Mouse (Mus musculus) hindbrain, embryonic 16.5 days (tissue): ENCODE measurements around the gene Dgkk. TPM values are rescaled to one million over a fixed set of nuclear protein-coding genes. Genes with fewer than 3 reads are reported as not detected.
"Not testable (repeated sequence)": the region's sequence is repeated elsewhere in the genome, so short reads cannot be mapped to it uniquely, and the experiment has no call there.

Source experiments
- ATAC-seq: fragments of 200-750 bp; cut with Nextera tagmentation; 2 replicates; pipeline ENCODE4 v1.8.0; 2017; ENCODE audit warnings: moderate TSS enrichment, moderate library complexity
- H3K27ac ChIP-seq: fragments of 300-500 bp; sonication (generic); 2 replicates; pipeline ENCODE4 v1.5.1; 2014; ENCODE audit warnings: low read depth, mild to moderate bottlenecking, control low read depth, low read length, moderate library complexity
- H3K27me3 ChIP-seq: fragments of 300-500 bp; sonication (generic); replicated peaks from 2 replicates; pipeline ENCODE4 v1.6.1; 2014; ENCODE audit warnings: low read length; ENCODE audit not compliant: control insufficient read depth, insufficient read depth
- H3K36me3 ChIP-seq: fragments of 300-500 bp; sonication (generic); 2 replicates; pipeline ENCODE4 v1.6.1; 2014; ENCODE audit warnings: mild to moderate bottlenecking, low read length, moderate library complexity, mixed read lengths; ENCODE audit not compliant: control insufficient read depth, insufficient read depth
- H3K4me1 ChIP-seq: fragments of 300-500 bp; sonication (generic); 2 replicates; pipeline ENCODE4 v1.6.1; 2014; ENCODE audit warnings: low read depth, low read length; ENCODE audit not compliant: control insufficient read depth, insufficient read depth
- H3K4me2 ChIP-seq: fragments of 300-500 bp; sonication (generic); 2 replicates; pipeline ENCODE4 v1.6.1; 2014; ENCODE audit warnings: mild to moderate bottlenecking, low read length, control low read depth, moderate library complexity
- H3K4me3 ChIP-seq: fragments of 300-500 bp; sonication (generic); 2 replicates; pipeline ENCODE4 v1.5.1; 2014; ENCODE audit warnings: mild to moderate bottlenecking, low read length, control low read depth, moderate library complexity
- H3K9ac ChIP-seq: fragments of 300-500 bp; sonication (generic); 2 replicates; pipeline ENCODE4 v1.6.1; 2014; ENCODE audit warnings: low read depth, mild to moderate bottlenecking, control low read depth, low read length, moderate library complexity
- H3K9me3 ChIP-seq: fragments of 300-500 bp; sonication (generic); 2 replicates; pipeline ENCODE4 v1.6.1; 2014; ENCODE audit warnings: mild to moderate bottlenecking, low read length, moderate library complexity; ENCODE audit not compliant: control insufficient read depth
- WGBS: fragments of 180-500 bp; shearing (Covaris S2); extraction: QIAGEN DNeasy Blood & Tissue Kit; methylation state at CpG from one replicate; pipeline ENCODE4 v1.1.7; 2014; 5-methylcytosine and 5-hydroxymethylcytosine counted together
- polyA plus RNA-seq: library from polyadenylated mRNA; unstranded; fragments of >200 nt; fragmentation: Nextera tagmentation; extraction: Ambion mirVana; gene quantifications from 2 replicates; pipeline ENCODE4 v1.2.1, GENCODE M21; 2015

Dgkk gene
- polyA plus RNA-seq, result 3.2 and 3.6 TPM in 2 replicates

- not testable (repeated sequence) for H3K9me3 ChIP-seq, H3K36me3 ChIP-seq, H3K27me3 ChIP-seq, ATAC-seq, H3K27ac ChIP-seq, H3K4me1 ChIP-seq, H3K9ac ChIP-seq
- Histone ChIP-seq H3K4me3 (peak within 1 kb of the TSS; percentile 47), H3K4me2 (peak within 1 kb of the TSS; percentile 65)
- 17% methylated on average over 15 of the region's 30 CpGs for WGBS
Measured at GRCm38 (mm10) chrX:6779006-6779405, at the start of gene Dgkk. TSS of gene Dgkk (plus strand) at chrX:6779306.

- no peak overlapping the region for H3K4me3 ChIP-seq
- no peaks in the 10 kb centered on the region for H3K4me1 ChIP-seq
- WGBS, result 34% methylated on average over 3 of the region's 3 CpGs
- no peaks in the 10 kb centered on the region for H3K36me3 ChIP-seq
- H3K9ac ChIP-seq, result no peak overlapping the region
- no peak overlapping the region for H3K4me2 ChIP-seq
- ATAC-seq, result no peak
- H3K27me3 ChIP-seq, result no peaks in the 10 kb centered on the region
- no peak overlapping the region for H3K27ac ChIP-seq
- H3K9me3 ChIP-seq, result no peaks in the 10 kb centered on the region
Measured at GRCm38 (mm10) chrX:6733998-6734397, 45.1 kb upstream of the Dgkk start.

- H3K9me3 ChIP-seq, result no peaks in the 10 kb centered on the region
- H3K4me3 ChIP-seq, result no peak overlapping the region
- H3K36me3 ChIP-seq, result no peaks in the 10 kb centered on the region
- H3K27ac ChIP-seq, result no peak overlapping the region
- no peak for ATAC-seq
- WGBS, result 67% methylated on average over 1 of the region's 1 CpGs
- no peaks in the 10 kb centered on the region for H3K4me1 ChIP-seq
- H3K4me2 ChIP-seq, result no peak overlapping the region
- H3K27me3 ChIP-seq, result no peaks in the 10 kb centered on the region
- H3K9ac ChIP-seq, result no peak overlapping the region
Measured at GRCm38 (mm10) chrX:6750714-6751113, 28.4 kb upstream of the Dgkk start.

- WGBS, result 21% methylated on average over 6 of the region's 6 CpGs
- no peaks in the 10 kb centered on the region for H3K27me3 ChIP-seq
- no peak overlapping the region for H3K4me2 ChIP-seq
- no peak overlapping the region for H3K4me3 ChIP-seq
- peak; percentile 60 for ATAC-seq
- no peaks in the 10 kb centered on the region for H3K9me3 ChIP-seq
- no peaks in the 10 kb centered on the region for H3K4me1 ChIP-seq
- no peaks in the 10 kb centered on the region for H3K36me3 ChIP-seq
- H3K27ac ChIP-seq, result no peak overlapping the region
- no peak overlapping the region for H3K9ac ChIP-seq
Measured at GRCm38 (mm10) chrX:6751549-6752047, 27.5 kb upstream of the Dgkk start.

GRCm38 (mm10) chrX:6777489-6778249, 1.4 kb upstream of the Dgkk start:
- H3K36me3 ChIP-seq, result no peaks in the 10 kb centered on the region
- peak; percentile 67 for ATAC-seq
- H3K27ac ChIP-seq, result no peak overlapping the region
- no peaks in the 10 kb centered on the region for H3K9me3 ChIP-seq
- H3K4me3 ChIP-seq, result peak overlapping the region; percentile 47
- H3K4me2 ChIP-seq, result peak overlapping the region; percentile 65
- H3K9ac ChIP-seq, result no peak overlapping the region
- no peaks in the 10 kb centered on the region; the same call in 1 of the 2 replicates for H3K4me1 ChIP-seq
- WGBS, result 12% methylated on average over 13 of the region's 13 CpGs
- 0 out of 2 replicates have a peak, but pooled peaks cover 2% of the 10 kb centered on the region for H3K27me3 ChIP-seq

- no peaks in the 10 kb centered on the region for H3K36me3 ChIP-seq
- peak overlapping the region; percentile 65 for H3K4me2 ChIP-seq
- no peak overlapping the region for H3K27ac ChIP-seq
- H3K4me1 ChIP-seq, result no peaks in the 10 kb centered on the region; the same call in 1 of the 2 replicates
- H3K9ac ChIP-seq, result no peak overlapping the region
- H3K4me3 ChIP-seq, result peak overlapping the region; percentile 47
- H3K9me3 ChIP-seq, result no peaks in the 10 kb centered on the region
- 0 out of 2 replicates have a peak, but pooled peaks cover 2% of the 10 kb centered on the region for H3K27me3 ChIP-seq
- WGBS, result 18% methylated on average over 24 of the region's 24 CpGs
- ATAC-seq, result peak; percentile 90
Measured at GRCm38 (mm10) chrX:6778250-6778637, 862 bp upstream of the Dgkk start.

GRCm38 (mm10) chrX:6779969-6780539, 948 bp downstream of the Dgkk start:
- no peak overlapping the region for H3K27ac ChIP-seq
- H3K4me2 ChIP-seq, result peak overlapping the region; percentile 50
- no peaks in the 10 kb centered on the region for H3K9me3 ChIP-seq
- WGBS, result 23% methylated on average over 13 of the region's 16 CpGs
- no peaks in the 10 kb centered on the region; the same call in 1 of the 2 replicates for H3K4me1 ChIP-seq
- H3K27me3 ChIP-seq, result 0 out of 2 replicates have a peak, but pooled peaks cover 2% of the 10 kb centered on the region
- H3K9ac ChIP-seq, result no peak overlapping the region; the same call in 1 of the 2 replicates
- ATAC-seq, result peak; percentile 68
- no peaks in the 10 kb centered on the region for H3K36me3 ChIP-seq
- peak overlapping the region; percentile 30 for H3K4me3 ChIP-seq

- Histone ChIP-seq H3K9me3 (no peaks in the 10 kb centered on the region), H3K4me2 (no peak overlapping the region), H3K9ac (no peak overlapping the region), H3K4me1 (no peaks in the 10 kb centered on the region), H3K27me3 (no peaks in the 10 kb centered on the region), H3K36me3 (no peaks in the 10 kb centered on the region), H3K27ac (no peak overlapping the region), H3K4me3 (no peak overlapping the region)
- no peak for ATAC-seq
- 39% methylated on average over 2 of the region's 2 CpGs for WGBS
Measured at GRCm38 (mm10) chrX:6832553-6832952, 53.4 kb downstream of the Dgkk start.

- ATAC-seq, result no peak
- H3K4me2 ChIP-seq, result no peak overlapping the region
Measured at GRCm38 (mm10) chrX:6853466-6853865, 74.4 kb downstream of the Dgkk start.

More at GRCm38 (mm10) chrX:6853466-6853865, 74.4 kb downstream of the Dgkk start:
- Histone ChIP-seq H3K4me1 (no peaks in the 10 kb centered on the region), H3K9me3 (no peaks in the 10 kb centered on the region), H3K27me3 (no peaks in the 10 kb centered on the region), H3K4me3 (no peak overlapping the region), H3K27ac (no peak overlapping the region), H3K9ac (no peak overlapping the region), H3K36me3 (no peaks in the 10 kb centered on the region)
- WGBS, result 64% methylated on average over 3 of the region's 3 CpGs
